Mouse (Mus musculus): ENCODE results near the gene Fndc9.
A peak's percentile ranks its signal among the peaks of the same experiment; 100 is the strongest.

Gene Fndc9

GRCm38 (mm10) chr11:46235334-46235733 lies at the start of gene Fndc9:
Fndc9 (plus strand) TSS chr11:46235531.
- peak; percentile 87 to 91 for DNase-seq (ENCODE audit: low spot score in 2 of 2)

- DNase-seq (ENCODE audit: low spot score in 2 of 2): no peak
Measured at GRCm38 (mm10) chr11:46188283-46188682, 47.0 kb upstream of the Fndc9 start.

GRCm38 (mm10) chr11:46194175-46194574 lies 41.2 kb upstream of the Fndc9 start:
- no peak for DNase-seq (ENCODE audit: low spot score in 2 of 2)

- DNase-seq (ENCODE audit: low spot score in 2 of 2): no peak
Measured at GRCm38 (mm10) chr11:46200664-46201063, 34.7 kb upstream of the Fndc9 start.

- DNase-seq (ENCODE audit: low spot score in 2 of 2): peak in 1 of 2 experiments; percentile 81
Measured at GRCm38 (mm10) chr11:46201636-46202546, 33.4 kb upstream of the Fndc9 start.

- no peak for DNase-seq (ENCODE audit: low spot score in 2 of 2)
Measured at GRCm38 (mm10) chr11:46202547-46202887, 32.8 kb upstream of the Fndc9 start.

GRCm38 (mm10) chr11:46204841-46205240 lies 30.5 kb upstream of the Fndc9 start:
- no peak for DNase-seq (ENCODE audit: low spot score in 2 of 2)

- no peak for DNase-seq (ENCODE audit: low spot score in 2 of 2)
Measured at GRCm38 (mm10) chr11:46205639-46206409, 29.5 kb upstream of the Fndc9 start.

GRCm38 (mm10) chr11:46209884-46210283 lies 25.4 kb upstream of the Fndc9 start:
- no peak for DNase-seq (ENCODE audit: low spot score in 2 of 2)

GRCm38 (mm10) chr11:46211858-46212257 lies 23.5 kb upstream of the Fndc9 start:
- DNase-seq (ENCODE audit: low spot score in 2 of 2): no peak

- DNase-seq (ENCODE audit: low spot score in 2 of 2): no peak
Measured at GRCm38 (mm10) chr11:46213844-46214243, 21.5 kb upstream of the Fndc9 start.

GRCm38 (mm10) chr11:46214368-46215230 lies 20.7 kb upstream of the Fndc9 start:
- DNase-seq (ENCODE audit: low spot score in 2 of 2): no peak

- DNase-seq (ENCODE audit: low spot score in 2 of 2): peak in 1 of 2 experiments; percentile 71
Measured at GRCm38 (mm10) chr11:46215354-46215753, 20.0 kb upstream of the Fndc9 start.

GRCm38 (mm10) chr11:46216669-46217068 lies 18.7 kb upstream of the Fndc9 start:
- peak in 1 of 2 experiments; percentile 69 for DNase-seq (ENCODE audit: low spot score in 2 of 2)

GRCm38 (mm10) chr11:46217686-46218085 lies 17.6 kb upstream of the Fndc9 start:
- no peak for DNase-seq (ENCODE audit: low spot score in 2 of 2)

GRCm38 (mm10) chr11:46218584-46218983 lies 16.7 kb upstream of the Fndc9 start:
- no peak for DNase-seq (ENCODE audit: low spot score in 2 of 2)

GRCm38 (mm10) chr11:46219380-46219779 lies 16.0 kb upstream of the Fndc9 start:
- DNase-seq (ENCODE audit: low spot score in 2 of 2): no peak

- no peak for DNase-seq (ENCODE audit: low spot score in 2 of 2)
Measured at GRCm38 (mm10) chr11:46220211-46220610, 15.1 kb upstream of the Fndc9 start.

- no peak for DNase-seq (ENCODE audit: low spot score in 2 of 2)
Measured at GRCm38 (mm10) chr11:46223575-46223974, 11.8 kb upstream of the Fndc9 start.

- DNase-seq (ENCODE audit: low spot score in 2 of 2): no peak
Measured at GRCm38 (mm10) chr11:46225345-46225744, 10.0 kb upstream of the Fndc9 start.

GRCm38 (mm10) chr11:46230184-46230583 lies 5.1 kb upstream of the Fndc9 start:
- no peak for DNase-seq (ENCODE audit: low spot score in 2 of 2)

- DNase-seq (ENCODE audit: low spot score in 2 of 2): no peak
Measured at GRCm38 (mm10) chr11:46232803-46233202, 2.5 kb upstream of the Fndc9 start.
